Mouse (Mus musculus) lung, postnatal 36 days (tissue): ENCODE measurements around the gene Mavs.
A peak's percentile ranks its signal among the peaks of the same experiment; 100 is the strongest.

Source experiments
- DNase-seq: peaks from one replicate; pipeline ENCODE4 v3.0.0; 2022; ENCODE audit warnings: mixed read lengths

The Mavs gene

GRCm38 (mm10) chr2:131233307-131234126 lies at the start of gene Mavs:
Gene Mavs, plus strand, starts transcription at chr2:131234063.
- DNase-seq: peak; percentile 99

GRCm38 (mm10) chr2:131186343-131186742 lies 47.5 kb upstream of the Mavs start:
- DNase-seq: no peak

- peak; percentile 94 for DNase-seq
Observed at GRCm38 (mm10) chr2:131186771-131187601, 46.9 kb upstream of the Mavs start, which contains the start of the genes Cdc25b and Spef1. Gene Cdc25b, plus strand, starts transcription at chr2:131186949. Gene Spef1, minus strand, starts transcription at chr2:131187282.

GRCm38 (mm10) chr2:131187602-131187922 lies 46.3 kb upstream of the Mavs start:
- no peak for DNase-seq

GRCm38 (mm10) chr2:131188311-131188710 lies 45.6 kb upstream of the Mavs start:
- DNase-seq: no peak

- peak; percentile 70 for DNase-seq
Observed at GRCm38 (mm10) chr2:131189521-131190309, 44.1 kb upstream of the Mavs start.

- peak; percentile 48 for DNase-seq
Observed at GRCm38 (mm10) chr2:131190344-131191004, 43.4 kb upstream of the Mavs start.

- no peak for DNase-seq
Observed at GRCm38 (mm10) chr2:131191005-131191390, 42.9 kb upstream of the Mavs start.

- peak; percentile 91 for DNase-seq
Observed at GRCm38 (mm10) chr2:131196606-131197316, 37.1 kb upstream of the Mavs start.

- DNase-seq: no peak
Observed at GRCm38 (mm10) chr2:131200710-131201109, 33.2 kb upstream of the Mavs start.

GRCm38 (mm10) chr2:131201262-131201661 lies 32.6 kb upstream of the Mavs start:
- no peak for DNase-seq

- peak; percentile 61 for DNase-seq
Observed at GRCm38 (mm10) chr2:131203816-131204409, 29.9 kb upstream of the Mavs start.

GRCm38 (mm10) chr2:131204410-131204981 lies 29.4 kb upstream of the Mavs start:
- peak; percentile 99 for DNase-seq

GRCm38 (mm10) chr2:131205521-131206182 lies 28.2 kb upstream of the Mavs start:
- DNase-seq: no peak

GRCm38 (mm10) chr2:131206778-131207177 lies 27.1 kb upstream of the Mavs start, which contains the start of gene Ap5s1:
Gene Ap5s1, plus strand, starts transcription at chr2:131207078.
- no peak for DNase-seq

GRCm38 (mm10) chr2:131208356-131208755 lies 25.5 kb upstream of the Mavs start:
- DNase-seq: no peak

GRCm38 (mm10) chr2:131209125-131209795 lies 24.6 kb upstream of the Mavs start:
- DNase-seq: peak; percentile 39

GRCm38 (mm10) chr2:131209969-131210792 lies 23.7 kb upstream of the Mavs start:
- peak; percentile 97 for DNase-seq
